Mouse (Mus musculus): Measurements from ENCODE around the gene Pold3. TPM values are rescaled to one million over a fixed set of nuclear protein-coding genes. Genes with fewer than 3 reads are reported as not detected.

The Pold3 gene
- polyA plus RNA-seq, 1 experiment, result 2.9 TPM

GRCm38 (mm10) chr7:100051904-100052303 is 69.5 kb downstream of the Pold3 start:
- H3K4me1 ChIP-seq (ENCODE audit: control insufficient read depth), result no peaks in the 10 kb centered on the region
- H3K9me3 ChIP-seq (ENCODE audit: control insufficient read depth, low read length), result no peaks in the 10 kb centered on the region
- TF ChIP-seq TAL1 (IDR thresholded peaks at IDR 0.05; ENCODE audit: low read length) (no peak), GATA1 (IDR thresholded peaks at IDR 0.05; ENCODE audit: low read length) (no peak)
- no peaks in the 10 kb centered on the region for H3K36me3 ChIP-seq (ENCODE audit: control insufficient read depth)
- H3K27me3 ChIP-seq (ENCODE audit: control insufficient read depth), result no peaks in the 10 kb centered on the region
- no peak overlapping the region for H3K4me3 ChIP-seq (replicated peaks)

- no peaks in the 10 kb centered on the region for H3K36me3 ChIP-seq (ENCODE audit: control insufficient read depth)
Observed at GRCm38 (mm10) chr7:100046486-100046885, 74.9 kb downstream of the Pold3 start.

GRCm38 (mm10) chr7:100043605-100044031 is 77.7 kb downstream of the Pold3 start:
- Histone ChIP-seq H3K36me3 (ENCODE audit: control insufficient read depth) (no peaks in the 10 kb centered on the region), H3K4me1 (ENCODE audit: control insufficient read depth) (no peaks in the 10 kb centered on the region), H3K9me3 (ENCODE audit: control insufficient read depth, low read length) (0 out of 2 replicates have a peak, but pooled peaks cover under 1% of the 10 kb centered on the region), H3K27me3 (ENCODE audit: control insufficient read depth) (peaks cover 16% of the 10 kb centered on the region), H3K4me3 (replicated peaks) (no peak overlapping the region)
- no peak for TF ChIP-seq TAL1 (IDR thresholded peaks at IDR 0.05; ENCODE audit: low read length)
- no peak for TF ChIP-seq GATA1 (IDR thresholded peaks at IDR 0.05; ENCODE audit: low read length)

More at GRCm38 (mm10) chr7:100046486-100046885, 74.9 kb downstream of the Pold3 start:
- Histone ChIP-seq H3K4me3 (replicated peaks) (no peak overlapping the region), H3K9me3 (ENCODE audit: control insufficient read depth, low read length) (no peaks in the 10 kb centered on the region), H3K4me1 (ENCODE audit: control insufficient read depth) (no peaks in the 10 kb centered on the region), H3K27me3 (ENCODE audit: control insufficient read depth) (peaks cover 16% of the 10 kb centered on the region)
- TF ChIP-seq TAL1 (IDR thresholded peaks at IDR 0.05; ENCODE audit: low read length), result no peak
- no peak for TF ChIP-seq GATA1 (IDR thresholded peaks at IDR 0.05; ENCODE audit: low read length)

GRCm38 (mm10) chr7:100043096-100043495 is 78.3 kb downstream of the Pold3 start:
- Histone ChIP-seq H3K4me3 (replicated peaks) (no peak overlapping the region), H3K9me3 (ENCODE audit: control insufficient read depth, low read length) (0 out of 2 replicates have a peak, but pooled peaks cover 4% of the 10 kb centered on the region), H3K36me3 (ENCODE audit: control insufficient read depth) (no peaks in the 10 kb centered on the region), H3K4me1 (ENCODE audit: control insufficient read depth) (no peaks in the 10 kb centered on the region), H3K27me3 (ENCODE audit: control insufficient read depth) (peaks cover 16% of the 10 kb centered on the region)
- no peak for TF ChIP-seq GATA1 (IDR thresholded peaks at IDR 0.05; ENCODE audit: low read length)
- TF ChIP-seq TAL1 (IDR thresholded peaks at IDR 0.05; ENCODE audit: low read length), result no peak

GRCm38 (mm10) chr7:100042120-100042519 is 79.2 kb downstream of the Pold3 start:
- Histone ChIP-seq H3K9me3 (ENCODE audit: control insufficient read depth, low read length) (0 out of 2 replicates have a peak, but pooled peaks cover 4% of the 10 kb centered on the region), H3K27me3 (ENCODE audit: control insufficient read depth) (peaks cover 16% of the 10 kb centered on the region), H3K36me3 (ENCODE audit: control insufficient read depth) (no peaks in the 10 kb centered on the region), H3K4me3 (replicated peaks) (no peak overlapping the region), H3K4me1 (ENCODE audit: control insufficient read depth) (no peaks in the 10 kb centered on the region)
- no peak for TF ChIP-seq GATA1 (IDR thresholded peaks at IDR 0.05; ENCODE audit: low read length)
- no peak for TF ChIP-seq TAL1 (IDR thresholded peaks at IDR 0.05; ENCODE audit: low read length)

GRCm38 (mm10) chr7:100036495-100036894 is 84.9 kb downstream of the Pold3 start:
- Histone ChIP-seq H3K4me1 (ENCODE audit: control insufficient read depth) (no peaks in the 10 kb centered on the region), H3K27me3 (ENCODE audit: control insufficient read depth) (no peaks in the 10 kb centered on the region), H3K9me3 (ENCODE audit: control insufficient read depth, low read length) (0 out of 2 replicates have a peak, but pooled peaks cover 4% of the 10 kb centered on the region), H3K4me3 (replicated peaks) (no peak overlapping the region), H3K36me3 (ENCODE audit: control insufficient read depth) (no peaks in the 10 kb centered on the region)
- no peak for TF ChIP-seq GATA1 (IDR thresholded peaks at IDR 0.05; ENCODE audit: low read length)
- no peak for TF ChIP-seq TAL1 (IDR thresholded peaks at IDR 0.05; ENCODE audit: low read length)

- H3K4me1 ChIP-seq (ENCODE audit: control insufficient read depth), result no peaks in the 10 kb centered on the region
- no peaks in the 10 kb centered on the region for H3K27me3 ChIP-seq (ENCODE audit: control insufficient read depth)
- H3K9me3 ChIP-seq (ENCODE audit: control insufficient read depth, low read length), result 0 out of 2 replicates have a peak, but pooled peaks cover 4% of the 10 kb centered on the region
- H3K36me3 ChIP-seq (ENCODE audit: control insufficient read depth), result no peaks in the 10 kb centered on the region
- TF ChIP-seq GATA1 (IDR thresholded peaks at IDR 0.05; ENCODE audit: low read length) (no peak), TAL1 (IDR thresholded peaks at IDR 0.05; ENCODE audit: low read length) (no peak)
- H3K4me3 ChIP-seq (replicated peaks), result no peak overlapping the region
Observed at GRCm38 (mm10) chr7:100036050-100036449, 85.3 kb downstream of the Pold3 start.

- Histone ChIP-seq H3K27me3 (ENCODE audit: control insufficient read depth) (no peaks in the 10 kb centered on the region), H3K9me3 (ENCODE audit: control insufficient read depth, low read length) (0 out of 2 replicates have a peak, but pooled peaks cover 4% of the 10 kb centered on the region), H3K4me1 (ENCODE audit: control insufficient read depth) (no peaks in the 10 kb centered on the region), H3K4me3 (replicated peaks) (no peak overlapping the region), H3K36me3 (ENCODE audit: control insufficient read depth) (no peaks in the 10 kb centered on the region)
- TF ChIP-seq GATA1 (IDR thresholded peaks at IDR 0.05; ENCODE audit: low read length), result no peak
- no peak for TF ChIP-seq TAL1 (IDR thresholded peaks at IDR 0.05; ENCODE audit: low read length)
Observed at GRCm38 (mm10) chr7:100034815-100035463, 86.4 kb downstream of the Pold3 start.

GRCm38 (mm10) chr7:100033672-100034071 is 87.7 kb downstream of the Pold3 start:
- H3K27me3 ChIP-seq (ENCODE audit: control insufficient read depth), result no peaks in the 10 kb centered on the region
- no peak overlapping the region for H3K4me3 ChIP-seq (replicated peaks)
- H3K9me3 ChIP-seq (ENCODE audit: control insufficient read depth, low read length), result 0 out of 2 replicates have a peak, but pooled peaks cover 4% of the 10 kb centered on the region
- H3K4me1 ChIP-seq (ENCODE audit: control insufficient read depth), result no peaks in the 10 kb centered on the region
- TF ChIP-seq GATA1 (IDR thresholded peaks at IDR 0.05; ENCODE audit: low read length) (no peak), TAL1 (IDR thresholded peaks at IDR 0.05; ENCODE audit: low read length) (no peak)
- no peaks in the 10 kb centered on the region for H3K36me3 ChIP-seq (ENCODE audit: control insufficient read depth)

Other genes starting within 250 kb of the Pold3 start
- 0.08 and 0.13 TPM in 2 replicates for gene Rnf169, start 141.1 kb downstream of the Pold3 start, polyA plus RNA-seq (2012)
- not detected in 2 replicates for gene Chrdl2, start 115.4 kb downstream of the Pold3 start, polyA plus RNA-seq (2012)
- gene Lipt2, start 37.7 kb upstream of the Pold3 start, polyA plus RNA-seq (2012), result 0.02 and 0.13 TPM in 2 replicates
- gene Kcne3, start 54.9 kb upstream of the Pold3 start, polyA plus RNA-seq (2012), result not detected in 2 replicates
- gene Pgm2l1, start 105.8 kb upstream of the Pold3 start, polyA plus RNA-seq (2012), result 0.49 and 0.81 TPM in 2 replicates
- 0.02 TPM in 1 of 2 replicates, not detected in the other for gene P4ha3, start 164.0 kb upstream of the Pold3 start, polyA plus RNA-seq (2012)

Data from erythroblast, embryonic 14.5 days (primary cell).